20 mouse cellular contexts compared by ENCODE assay signal in the genomic region with DNA sequence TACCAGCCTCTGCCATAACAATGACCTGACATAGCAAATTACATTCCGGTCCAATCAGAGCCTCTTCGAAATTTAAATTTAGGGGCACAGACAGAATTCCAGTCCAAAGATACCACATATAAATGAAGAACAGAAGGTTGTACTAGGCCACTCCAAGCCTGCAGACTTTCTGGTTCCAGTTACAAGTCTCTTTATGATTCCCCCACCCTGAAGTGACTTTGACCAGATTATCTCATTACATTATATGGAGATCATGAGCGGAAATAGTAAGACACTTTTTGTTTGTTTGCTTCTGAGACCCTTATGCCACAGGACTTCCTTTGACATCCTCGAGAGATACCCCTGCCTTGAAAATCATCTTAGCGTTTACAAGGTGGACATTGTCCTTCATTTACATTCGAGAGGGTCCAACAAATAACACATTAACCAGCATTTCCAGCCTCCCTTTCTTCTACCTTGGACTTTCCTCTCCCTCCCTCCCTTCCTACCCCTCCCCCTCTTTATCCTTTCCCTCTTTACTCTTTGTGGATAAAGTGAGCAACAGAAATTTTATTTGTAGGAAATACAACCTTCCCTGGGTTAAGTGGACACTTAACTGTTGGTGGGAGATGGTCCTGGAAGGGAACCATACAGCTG. TPM values are rescaled to one million over a fixed set of nuclear protein-coding genes. Genes with fewer than 3 reads are reported as not detected.
DNase-seq lines count a peak whose midpoint lies in the region; ATAC-seq and TF ChIP-seq lines count a peak whose summit lies in the region.
"Had no signal": no experiment of that assay in that cellular context is flagged by ENCODE, and none has a peak within 500 bp of the region (broad histone marks: within the 10 kb centered on the region; RNA-seq: fewer than 3 reads in every experiment).

No protein-coding gene starts in this region.

- TF ChIP-seq CTCF in kidney, postnatal 0 days (IDR thresholded peaks at IDR 0.05; ENCODE audit: low read depth) = no peak

- H3K27ac ChIP-seq in kidney, postnatal 0 days = peak overlapping the region; percentile 72
- H3K27ac ChIP-seq in intestine, embryonic 15.5 days = peak overlapping the region; percentile 59
- no peak overlapping the region for H3K27ac ChIP-seq in midbrain, embryonic 10.5 days (replicated peaks)
- H3K27ac ChIP-seq: embryonic facial prominence, embryonic 13.5 days; forebrain, embryonic 13.5 days; heart, adult 2 months; heart, embryonic 15.5 days had no signal

- DNase-seq in kidney, adult 8-10 months = peak; percentile 9 to 65
- no peak for DNase-seq in kidney, adult 11 months
- no peak for DNase-seq in kidney, postnatal 0 days (ENCODE audit: low spot score)
- no peak for DNase-seq in kidney, adult 18-20 months
- DNase-seq in large intestine, adult 2 months (ENCODE audit: low read depth, low spot score) = peak; percentile 73
- DNase-seq in midbrain, embryonic 10.5 days (ENCODE audit: low spot score) = no peak
- DNase-seq: adrenal gland, postnatal 10 days; cerebellum, adult 18-20 months; cerebellum, adult 9-11 months; cerebellum, postnatal 36 days; forebrain, postnatal 0 days; gastrocnemius, postnatal 14 days; heart, adult 2 months; heart, postnatal 14 days had no signal

- 80% methylated on average over 6 of the region's 6 CpGs for WGBS in kidney, postnatal 0 days
- WGBS in intestine, embryonic 15.5 days = 77% methylated on average over 6 of the region's 6 CpGs
- 46% methylated on average over 6 of the region's 6 CpGs for WGBS in large intestine, adult 2 months
- WGBS in midbrain, embryonic 10.5 days = 90% methylated on average over 6 of the region's 6 CpGs

- H3K4me1 ChIP-seq in kidney, postnatal 0 days (replicated peaks; ENCODE audit: insufficient read depth, low read length) = 0 out of 2 replicates have a peak, but pooled peaks cover 2% of the 10 kb centered on the region
- H3K4me1 ChIP-seq in intestine, embryonic 15.5 days (replicated peaks) = peaks cover 10% of the 10 kb centered on the region; the same call in 1 of the 2 replicates
- no peaks in the 10 kb centered on the region for H3K4me1 ChIP-seq in midbrain, embryonic 10.5 days
- H3K4me1 ChIP-seq: embryonic facial prominence, embryonic 13.5 days; forebrain, embryonic 13.5 days had no signal

- no peaks in the 10 kb centered on the region for H3K36me3 ChIP-seq in kidney, postnatal 0 days (ENCODE audit: insufficient read depth, low read length)
- no peaks in the 10 kb centered on the region for H3K36me3 ChIP-seq in intestine, embryonic 15.5 days
- H3K36me3 ChIP-seq in midbrain, embryonic 10.5 days = no peaks in the 10 kb centered on the region
- H3K36me3 ChIP-seq: embryonic facial prominence, embryonic 13.5 days; heart, embryonic 15.5 days had no signal

- no peak overlapping the region for H3K4me3 ChIP-seq in kidney, postnatal 0 days (replicated peaks; ENCODE audit: low read depth, low read length)
- no peak overlapping the region for H3K4me3 ChIP-seq in intestine, embryonic 15.5 days (replicated peaks)
- no peak overlapping the region for H3K4me3 ChIP-seq in midbrain, embryonic 10.5 days
- H3K4me3 ChIP-seq: embryonic facial prominence, embryonic 13.5 days; forebrain, embryonic 13.5 days; heart, adult 2 months; heart, embryonic 15.5 days had no signal

- ATAC-seq in kidney, postnatal 0 days (replicated peaks; ENCODE audit: low FRiP score, low read depth) = no peak
- peak; percentile 68 for ATAC-seq in intestine, embryonic 15.5 days
- ATAC-seq in cerebellum, adult (ENCODE audit: insufficient number of reproducible peaks, low FRiP score, low TSS enrichment) = no peak
- ATAC-seq: forebrain, embryonic 13.5 days; forebrain, postnatal 0 days had no signal

- no peak overlapping the region for H3K4me2 ChIP-seq in kidney, postnatal 0 days (ENCODE audit: low read length)
- H3K4me2 ChIP-seq in intestine, embryonic 15.5 days (replicated peaks) = no peak overlapping the region
- H3K4me2 ChIP-seq: embryonic facial prominence, embryonic 13.5 days; forebrain, embryonic 13.5 days; heart, embryonic 11.5 days; heart, embryonic 15.5 days had no signal

- H3K9ac ChIP-seq in kidney, postnatal 0 days (ENCODE audit: low read depth, low read length) = no peak overlapping the region
- no peak overlapping the region for H3K9ac ChIP-seq in intestine, embryonic 15.5 days
- H3K9ac ChIP-seq: embryonic facial prominence, embryonic 13.5 days; forebrain, embryonic 13.5 days; forebrain, postnatal 0 days; heart, embryonic 15.5 days had no signal

- no peaks in the 10 kb centered on the region for H3K9me3 ChIP-seq in kidney, postnatal 0 days (replicated peaks; ENCODE audit: low read length)
- no peaks in the 10 kb centered on the region for H3K9me3 ChIP-seq in intestine, embryonic 15.5 days
- no peaks in the 10 kb centered on the region for H3K9me3 ChIP-seq in midbrain, embryonic 10.5 days (replicated peaks)
- H3K9me3 ChIP-seq: embryonic facial prominence, embryonic 13.5 days; forebrain, embryonic 13.5 days; heart, embryonic 15.5 days had no signal

- H3K27me3 ChIP-seq in kidney, postnatal 0 days (ENCODE audit: insufficient read depth, low read length) = no peaks in the 10 kb centered on the region
- H3K27me3 ChIP-seq in intestine, embryonic 15.5 days (replicated peaks) = no peaks in the 10 kb centered on the region
- no peaks in the 10 kb centered on the region for H3K27me3 ChIP-seq in midbrain, embryonic 10.5 days (ENCODE audit: low read depth, poor library complexity, severe bottlenecking)
- H3K27me3 ChIP-seq: embryonic facial prominence, embryonic 13.5 days; forebrain, embryonic 13.5 days; heart, embryonic 15.5 days had no signal

RNA-seq across cellular contexts. Expression of a gene that starts 17.7 kb away (rescaled TPM):
- 20.7 and 21.2 TPM in 2 replicates for polyA plus RNA-seq in kidney, postnatal 0 days (2015; fragmentation: Nextera tagmentation; extraction: Ambion mirVana)
- polyA plus RNA-seq in intestine, embryonic 15.5 days (2015; fragmentation: Nextera tagmentation; extraction: Ambion mirVana) = 17.5 and 21.3 TPM in 2 replicates
- 8.0 and 21.2 TPM in 2 replicates for polyA plus RNA-seq in large intestine, adult 2 months (2012; rRNA removed)
- polyA plus RNA-seq in midbrain, embryonic 10.5 days (2016; fragmentation: Nextera tagmentation; extraction: Ambion mirVana) = 30.6 and 39.9 TPM in 2 replicates

Comparison
In these comparisons a context has a peak if more than half of its experiments do, and no peak if none do; other contexts are left out.
1. DNase-seq: peak in kidney, adult 8-10 months (2 of 2) and large intestine, adult 2 months (single experiment); none in kidney, adult 11 months (single experiment), kidney, postnatal 0 days (single experiment), kidney, adult 18-20 months (single experiment) and midbrain, embryonic 10.5 days (single experiment).